Comparison of ENCODE assay signal across 19 mouse cellular contexts in genomic region chr17:46274465-46274864, GRCm38 (mm10). TPM values are rescaled to one million over a fixed set of nuclear protein-coding genes. Genes with fewer than 3 reads are reported as not detected.
DNase-seq lines count a peak whose midpoint lies in the region; ATAC-seq lines count a peak whose summit lies in the region.
"Had no signal": no experiment of that assay in that cellular context is flagged by ENCODE, and none has a peak within 500 bp of the region (broad histone marks: within the 10 kb centered on the region; RNA-seq: fewer than 3 reads in every experiment).

No protein-coding gene starts in this region.

- no peak overlapping the region for H3K4me3 ChIP-seq in heart, embryonic 13.5 days
- H3K4me3 ChIP-seq in neural tube, embryonic 13.5 days, result no peak overlapping the region
- H3K4me3 ChIP-seq in neural tube, embryonic 15.5 days (replicated peaks), result no peak overlapping the region
- 0 out of 2 replicates have a peak overlapping the region, but pooled peaks have one; percentile 1 for H3K4me3 ChIP-seq in embryonic facial prominence, embryonic 15.5 days (replicated peaks)
- H3K4me3 ChIP-seq: forebrain, embryonic 15.5 days; kidney, embryonic 15.5 days; liver, embryonic 13.5 days; midbrain, embryonic 12.5 days; neural tube, embryonic 12.5 days; stomach, embryonic 15.5 days had no signal

- H3K27ac ChIP-seq in heart, embryonic 13.5 days (replicated peaks), result peak overlapping the region; percentile 75
- H3K27ac ChIP-seq in neural tube, embryonic 13.5 days (replicated peaks), result no peak overlapping the region
- H3K27ac ChIP-seq in neural tube, embryonic 15.5 days (replicated peaks), result no peak overlapping the region
- peak overlapping the region; percentile 86 for H3K27ac ChIP-seq in embryonic facial prominence, embryonic 15.5 days (replicated peaks)
- H3K27ac ChIP-seq: forebrain, embryonic 15.5 days; kidney, embryonic 15.5 days; liver, embryonic 13.5 days; midbrain, embryonic 12.5 days; neural tube, embryonic 12.5 days; stomach, embryonic 15.5 days had no signal

- H3K27me3 ChIP-seq in heart, embryonic 13.5 days (replicated peaks), result no peaks in the 10 kb centered on the region
- H3K27me3 ChIP-seq in neural tube, embryonic 13.5 days, result no peaks in the 10 kb centered on the region
- no peaks in the 10 kb centered on the region for H3K27me3 ChIP-seq in neural tube, embryonic 15.5 days (replicated peaks)
- H3K27me3 ChIP-seq in embryonic facial prominence, embryonic 15.5 days, result no peaks in the 10 kb centered on the region
- H3K27me3 ChIP-seq: forebrain, embryonic 15.5 days; kidney, embryonic 15.5 days; liver, embryonic 13.5 days; midbrain, embryonic 12.5 days; neural tube, embryonic 12.5 days; stomach, embryonic 15.5 days had no signal

- WGBS in heart, embryonic 13.5 days, result 74% methylated on average over 6 of the region's 6 CpGs
- WGBS in neural tube, embryonic 13.5 days, result 83% methylated on average over 6 of the region's 6 CpGs
- 85% methylated on average over 6 of the region's 6 CpGs for WGBS in neural tube, embryonic 15.5 days
- WGBS in embryonic facial prominence, embryonic 15.5 days, result 32% methylated on average over 6 of the region's 6 CpGs

- peak overlapping the region; percentile 62 for H3K9ac ChIP-seq in heart, embryonic 13.5 days
- 0 out of 2 replicates have a peak overlapping the region, but pooled peaks have one; percentile 4 for H3K9ac ChIP-seq in neural tube, embryonic 13.5 days
- H3K9ac ChIP-seq in neural tube, embryonic 15.5 days (replicated peaks), result no peak overlapping the region
- H3K9ac ChIP-seq in embryonic facial prominence, embryonic 15.5 days, result no peak overlapping the region
- H3K9ac ChIP-seq: forebrain, embryonic 15.5 days; kidney, embryonic 15.5 days; liver, embryonic 13.5 days; midbrain, embryonic 12.5 days; neural tube, embryonic 12.5 days; stomach, embryonic 15.5 days had no signal

- no peak for DNase-seq in heart, postnatal 25 days (ENCODE audit: low spot score)
- DNase-seq in kidney, postnatal 36 days, result no peak
- DNase-seq: adrenal gland, adult 2 months; cerebellum, adult 2 months; embryo, embryonic 11 days; gastrocnemius, postnatal 25 days; liver, embryonic 13.5 days; retina, postnatal 1 day; thymus, postnatal 25 days had no signal

- H3K4me2 ChIP-seq in heart, embryonic 13.5 days, result no peak overlapping the region
- no peak overlapping the region for H3K4me2 ChIP-seq in neural tube, embryonic 13.5 days
- no peak overlapping the region for H3K4me2 ChIP-seq in neural tube, embryonic 15.5 days
- H3K4me2 ChIP-seq in embryonic facial prominence, embryonic 15.5 days (replicated peaks), result 0 out of 2 replicates have a peak overlapping the region, but pooled peaks have one; percentile 8
- H3K4me2 ChIP-seq: forebrain, embryonic 15.5 days; kidney, embryonic 15.5 days; liver, embryonic 13.5 days; midbrain, embryonic 12.5 days; neural tube, embryonic 12.5 days; stomach, embryonic 15.5 days had no signal

- H3K4me1 ChIP-seq in heart, embryonic 13.5 days, result peaks cover 70% of the 10 kb centered on the region
- H3K4me1 ChIP-seq in neural tube, embryonic 13.5 days (replicated peaks), result no peaks in the 10 kb centered on the region
- H3K4me1 ChIP-seq in neural tube, embryonic 15.5 days, result 0 out of 2 replicates have a peak, but pooled peaks cover 2% of the 10 kb centered on the region
- H3K4me1 ChIP-seq in embryonic facial prominence, embryonic 15.5 days, result peaks cover 84% of the 10 kb centered on the region
- H3K4me1 ChIP-seq: forebrain, embryonic 15.5 days; midbrain, embryonic 12.5 days; neural tube, embryonic 12.5 days had no signal

- no peaks in the 10 kb centered on the region for H3K9me3 ChIP-seq in heart, embryonic 13.5 days
- H3K9me3 ChIP-seq in neural tube, embryonic 13.5 days, result no peaks in the 10 kb centered on the region
- H3K9me3 ChIP-seq in neural tube, embryonic 15.5 days (replicated peaks), result no peaks in the 10 kb centered on the region
- H3K9me3 ChIP-seq in embryonic facial prominence, embryonic 15.5 days (replicated peaks), result no peaks in the 10 kb centered on the region
- H3K9me3 ChIP-seq: forebrain, embryonic 15.5 days; kidney, embryonic 15.5 days; liver, embryonic 13.5 days; midbrain, embryonic 12.5 days; neural tube, embryonic 12.5 days; stomach, embryonic 15.5 days had no signal

- peaks cover 80% of the 10 kb centered on the region for H3K36me3 ChIP-seq in heart, embryonic 13.5 days
- H3K36me3 ChIP-seq in neural tube, embryonic 13.5 days, result peaks cover 25% of the 10 kb centered on the region
- H3K36me3 ChIP-seq in neural tube, embryonic 15.5 days, result peaks cover 25% of the 10 kb centered on the region
- peaks cover 39% of the 10 kb centered on the region for H3K36me3 ChIP-seq in embryonic facial prominence, embryonic 15.5 days

- intact Hi-C loops in heart, postnatal 25 days (cut with DNase I), result no loop called here

- no peak for ATAC-seq in heart, embryonic 13.5 days (ENCODE audit: extremely low read depth, insufficient number of reproducible peaks, low FRiP score, low TSS enrichment)
- ATAC-seq in neural tube, embryonic 13.5 days (ENCODE audit: low read depth), result no peak
- ATAC-seq in neural tube, embryonic 15.5 days (ENCODE audit: low FRiP score), result no peak
- no peak for ATAC-seq in embryonic facial prominence, embryonic 15.5 days (ENCODE audit: insufficient number of reproducible peaks, low FRiP score, low TSS enrichment, low read depth)
- no peak for ATAC-seq in megakaryocyte-erythroid progenitor cell, adult 5-6 weeks (replicated peaks; ENCODE audit: low FRiP score, low TSS enrichment, poor library complexity, severe bottlenecking)
- ATAC-seq: forebrain, embryonic 15.5 days had no signal

RNA-seq across cellular contexts. Expression of gene Tjap1, which starts 8.4 kb away (rescaled TPM):
- 35.7 and 37.1 TPM in 2 replicates for polyA plus RNA-seq in heart, embryonic 13.5 days (2015; fragmentation: Nextera tagmentation; extraction: Ambion mirVana)
- total RNA-seq in heart, postnatal 25 days (2021), result 10 to 100 TPM; 37.1 to 40.5 TPM
- polyA plus RNA-seq in neural tube, embryonic 13.5 days (2015; fragmentation: Nextera tagmentation; extraction: Ambion mirVana), result 35.7 and 36.7 TPM in 2 replicates
- polyA plus RNA-seq in neural tube, embryonic 15.5 days (2015; fragmentation: Nextera tagmentation; extraction: Ambion mirVana), result 28.6 and 32.6 TPM in 2 replicates
- 56.0 and 64.0 TPM in 2 replicates for polyA plus RNA-seq in embryonic facial prominence, embryonic 15.5 days (2015; fragmentation: Nextera tagmentation; extraction: Ambion mirVana)
- total RNA-seq in megakaryocyte-erythroid progenitor cell, adult 5-6 weeks (2014; fragmentation: Nextera tagmentation), result 20.1 and 24.5 TPM in 2 replicates
- 15.8 and 18.5 TPM in 2 replicates for total RNA-seq in megakaryocyte-erythroid progenitor cell, adult 5-6 weeks (2017)

RNA-seq across cellular contexts. Expression of gene Lrrc73, which starts 21.1 kb away (rescaled TPM):
- 0.59 and 0.88 TPM in 2 replicates for polyA plus RNA-seq in heart, embryonic 13.5 days (2015; fragmentation: Nextera tagmentation; extraction: Ambion mirVana)
- under 1 TPM; 0.20 to 0.26 TPM for total RNA-seq in heart, postnatal 25 days (2021)
- polyA plus RNA-seq in neural tube, embryonic 13.5 days (2015; fragmentation: Nextera tagmentation; extraction: Ambion mirVana), result 5.2 and 5.8 TPM in 2 replicates
- 13.1 and 15.0 TPM in 2 replicates for polyA plus RNA-seq in neural tube, embryonic 15.5 days (2015; fragmentation: Nextera tagmentation; extraction: Ambion mirVana)
- polyA plus RNA-seq in embryonic facial prominence, embryonic 15.5 days (2015; fragmentation: Nextera tagmentation; extraction: Ambion mirVana), result 2.3 and 3.7 TPM in 2 replicates
- total RNA-seq in megakaryocyte-erythroid progenitor cell, adult 5-6 weeks (2014; fragmentation: Nextera tagmentation), result 0.66 and 2.7 TPM in 2 replicates
- total RNA-seq in megakaryocyte-erythroid progenitor cell, adult 5-6 weeks (2017), result 0.38 TPM in 1 of 2 replicates, not detected in the other

RNA-seq across cellular contexts. Expression of gene Dlk2, which starts 22.8 kb away (rescaled TPM):
- polyA plus RNA-seq in heart, embryonic 13.5 days (2015; fragmentation: Nextera tagmentation; extraction: Ambion mirVana), result 0.35 and 0.47 TPM in 2 replicates
- total RNA-seq in heart, postnatal 25 days (2021), result under 1 TPM; 0.39 to 0.49 TPM
- 9.0 and 9.6 TPM in 2 replicates for polyA plus RNA-seq in neural tube, embryonic 13.5 days (2015; fragmentation: Nextera tagmentation; extraction: Ambion mirVana)
- polyA plus RNA-seq in neural tube, embryonic 15.5 days (2015; fragmentation: Nextera tagmentation; extraction: Ambion mirVana), result 24.7 and 27.4 TPM in 2 replicates
- 16.6 and 16.8 TPM in 2 replicates for polyA plus RNA-seq in embryonic facial prominence, embryonic 15.5 days (2015; fragmentation: Nextera tagmentation; extraction: Ambion mirVana)
- not detected in 2 replicates for total RNA-seq in megakaryocyte-erythroid progenitor cell, adult 5-6 weeks (2014; fragmentation: Nextera tagmentation)
- total RNA-seq in megakaryocyte-erythroid progenitor cell, adult 5-6 weeks (2017), result not detected in 2 replicates

RNA-seq across cellular contexts. Expression of gene Yipf3, which starts 26.6 kb away (rescaled TPM):
- 80.3 and 83.1 TPM in 2 replicates for polyA plus RNA-seq in heart, embryonic 13.5 days (2015; fragmentation: Nextera tagmentation; extraction: Ambion mirVana)
- total RNA-seq in heart, postnatal 25 days (2021), result 10 to 100 TPM; 81.8 to 82.6 TPM
- 81.9 and 83.1 TPM in 2 replicates for polyA plus RNA-seq in neural tube, embryonic 13.5 days (2015; fragmentation: Nextera tagmentation; extraction: Ambion mirVana)
- 87.8 and 97.8 TPM in 2 replicates for polyA plus RNA-seq in neural tube, embryonic 15.5 days (2015; fragmentation: Nextera tagmentation; extraction: Ambion mirVana)
- polyA plus RNA-seq in embryonic facial prominence, embryonic 15.5 days (2015; fragmentation: Nextera tagmentation; extraction: Ambion mirVana), result 141 and 147 TPM in 2 replicates
- total RNA-seq in megakaryocyte-erythroid progenitor cell, adult 5-6 weeks (2014; fragmentation: Nextera tagmentation), result 65.9 and 69.9 TPM in 2 replicates
- 32.9 and 38.5 TPM in 2 replicates for total RNA-seq in megakaryocyte-erythroid progenitor cell, adult 5-6 weeks (2017)

RNA-seq across cellular contexts. Expression of gene Polr1c, which starts 26.6 kb away (rescaled TPM):
- polyA plus RNA-seq in heart, embryonic 13.5 days (2015; fragmentation: Nextera tagmentation; extraction: Ambion mirVana), result 46.8 and 48.4 TPM in 2 replicates
- total RNA-seq in heart, postnatal 25 days (2021), result 10 to 100 TPM; 20.9 to 26.1 TPM
- 84.3 and 93.8 TPM in 2 replicates for polyA plus RNA-seq in neural tube, embryonic 13.5 days (2015; fragmentation: Nextera tagmentation; extraction: Ambion mirVana)
- 73.7 and 76.4 TPM in 2 replicates for polyA plus RNA-seq in neural tube, embryonic 15.5 days (2015; fragmentation: Nextera tagmentation; extraction: Ambion mirVana)
- polyA plus RNA-seq in embryonic facial prominence, embryonic 15.5 days (2015; fragmentation: Nextera tagmentation; extraction: Ambion mirVana), result 81.3 and 83.1 TPM in 2 replicates
- 82.6 and 131 TPM in 2 replicates for total RNA-seq in megakaryocyte-erythroid progenitor cell, adult 5-6 weeks (2014; fragmentation: Nextera tagmentation)
- 54.1 and 89.4 TPM in 2 replicates for total RNA-seq in megakaryocyte-erythroid progenitor cell, adult 5-6 weeks (2017)

Comparison
In these comparisons a context has a peak if more than half of its experiments do, and no peak if none do; other contexts are left out.
1. H3K9ac ChIP-seq: peak in heart, embryonic 13.5 days (single experiment) and neural tube, embryonic 13.5 days (single experiment); none in neural tube, embryonic 15.5 days (single experiment) and embryonic facial prominence, embryonic 15.5 days (single experiment).
2. H3K27ac ChIP-seq: peak in heart, embryonic 13.5 days (single experiment) and embryonic facial prominence, embryonic 15.5 days (single experiment); none in neural tube, embryonic 13.5 days (single experiment) and neural tube, embryonic 15.5 days (single experiment).